Comparison of ENCODE assay signal across 8 mouse cellular contexts in the genomic region with DNA sequence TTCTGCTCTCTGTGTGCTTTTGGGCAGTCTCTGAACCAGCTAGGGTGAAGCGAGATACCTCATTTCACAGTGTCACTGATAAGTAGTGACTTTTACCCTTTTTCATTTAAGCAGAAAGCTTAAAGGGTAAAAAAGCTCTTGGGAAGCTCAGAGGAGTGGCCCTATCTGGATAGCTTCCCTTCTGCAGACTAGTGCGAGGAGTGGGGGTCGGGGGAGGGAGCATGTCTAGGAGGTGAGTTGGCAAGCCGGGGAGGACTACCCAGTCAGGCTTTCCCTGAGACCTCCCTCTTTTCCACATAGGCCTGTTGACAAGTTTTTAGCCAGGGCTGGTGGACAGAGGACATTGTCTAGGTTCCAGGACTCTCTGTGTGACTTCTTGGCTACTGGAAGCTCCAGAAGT. TPM values are rescaled to one million over a fixed set of nuclear protein-coding genes. Genes with fewer than 3 reads are reported as not detected.
A peak's percentile ranks its signal among the peaks of the same experiment; 100 is the strongest.
DNase-seq lines count a peak whose midpoint lies in the region; ATAC-seq and TF ChIP-seq lines count a peak whose summit lies in the region.
"Had no signal": no experiment of that assay in that cellular context is flagged by ENCODE, and none has a peak within 500 bp of the region (broad histone marks: within the 10 kb centered on the region; RNA-seq: fewer than 3 reads in every experiment).

Gene Spocd1, plus strand, starts transcription at position 301 of the 400 bp plus-strand sequence.

- WGBS in lung, postnatal 0 days: 38% methylated on average over 4 of the region's 4 CpGs
- WGBS in forebrain, embryonic 14.5 days: 47% methylated on average over 4 of the region's 4 CpGs
- WGBS in limb, embryonic 15.5 days: 46% methylated on average over 4 of the region's 4 CpGs
- WGBS in stomach, embryonic 15.5 days: 48% methylated on average over 4 of the region's 4 CpGs

- H3K9ac ChIP-seq in lung, postnatal 0 days (replicated peaks; ENCODE audit: low read depth): no peak within 1 kb of the TSS
- peak within 1 kb of the TSS; percentile 35; the same call in 1 of the 2 replicates for H3K9ac ChIP-seq in forebrain, embryonic 14.5 days (ENCODE audit: low read length)
- H3K9ac ChIP-seq in limb, embryonic 15.5 days: no peak within 1 kb of the TSS
- H3K9ac ChIP-seq in stomach, embryonic 15.5 days: 0 out of 2 replicates have a peak within 1 kb of the TSS, but pooled peaks have one; percentile 12

- H3K36me3 ChIP-seq in lung, postnatal 0 days (ENCODE audit: insufficient read depth, low read length): no peaks in the 10 kb centered on the region
- H3K36me3 ChIP-seq in forebrain, embryonic 14.5 days (ENCODE audit: control insufficient read depth, insufficient read depth, low read length): no peaks in the 10 kb centered on the region
- no peaks in the 10 kb centered on the region for H3K36me3 ChIP-seq in limb, embryonic 15.5 days
- no peaks in the 10 kb centered on the region for H3K36me3 ChIP-seq in stomach, embryonic 15.5 days

- H3K4me2 ChIP-seq in lung, postnatal 0 days (replicated peaks; ENCODE audit: low read depth, low read length): peak within 1 kb of the TSS; percentile 36; the same call in 1 of the 2 replicates
- peak within 1 kb of the TSS; percentile 31 for H3K4me2 ChIP-seq in forebrain, embryonic 14.5 days (ENCODE audit: low read length)
- H3K4me2 ChIP-seq in limb, embryonic 15.5 days: peak within 1 kb of the TSS; percentile 37
- H3K4me2 ChIP-seq in stomach, embryonic 15.5 days: peak within 1 kb of the TSS; percentile 50

- no peak for TF ChIP-seq CTCF in lung, postnatal 0 days (IDR thresholded peaks at IDR 0.05)

- H3K4me1 ChIP-seq in lung, postnatal 0 days (ENCODE audit: insufficient read depth, low read depth, low read length): no peaks in the 10 kb centered on the region; the same call in 1 of the 2 replicates
- H3K4me1 ChIP-seq in forebrain, embryonic 14.5 days (ENCODE audit: control insufficient read depth, insufficient read depth, low read length): peaks cover 3% of the 10 kb centered on the region; the same call in 1 of the 2 replicates
- peaks cover 7% of the 10 kb centered on the region for H3K4me1 ChIP-seq in limb, embryonic 15.5 days
- H3K4me1 ChIP-seq in stomach, embryonic 15.5 days: peaks cover 9% of the 10 kb centered on the region; the same call in 1 of the 2 replicates

- DNase-seq in lung, postnatal 0 days (ENCODE audit: low spot score): no peak
- DNase-seq in lung, postnatal 25 days (ENCODE audit: low spot score): no peak
- DNase-seq in forebrain, embryonic 14.5 days (ENCODE audit: low spot score): no peak
- DNase-seq in left cerebral cortex, postnatal 36 days (ENCODE audit: low spot score in 2 of 2): no peak
- DNase-seq in right cerebral cortex, adult 18-20 months: no peak

- no peak within 1 kb of the TSS for H3K4me3 ChIP-seq in lung, postnatal 0 days (ENCODE audit: low read depth, low read length)
- no peak within 1 kb of the TSS for H3K4me3 ChIP-seq in forebrain, embryonic 14.5 days (ENCODE audit: low read depth, low read length)
- peak within 1 kb of the TSS; percentile 15 for H3K4me3 ChIP-seq in limb, embryonic 15.5 days
- H3K4me3 ChIP-seq in stomach, embryonic 15.5 days (replicated peaks): no peak within 1 kb of the TSS; the same call in 1 of the 2 replicates

- no peaks in the 10 kb centered on the region for H3K9me3 ChIP-seq in lung, postnatal 0 days (ENCODE audit: low read length)
- H3K9me3 ChIP-seq in forebrain, embryonic 14.5 days (replicated peaks; ENCODE audit: control insufficient read depth, low read length): no peaks in the 10 kb centered on the region
- no peaks in the 10 kb centered on the region for H3K9me3 ChIP-seq in limb, embryonic 15.5 days
- H3K9me3 ChIP-seq in stomach, embryonic 15.5 days: no peaks in the 10 kb centered on the region

- no peak for TF ChIP-seq EP300 in lung, postnatal 0 days (IDR thresholded peaks at IDR 0.05)

- H3K27me3 ChIP-seq in lung, postnatal 0 days (replicated peaks; ENCODE audit: insufficient read depth, low read length): no peaks in the 10 kb centered on the region
- H3K27me3 ChIP-seq in forebrain, embryonic 14.5 days (replicated peaks; ENCODE audit: control insufficient read depth, insufficient read depth, low read length): no peaks in the 10 kb centered on the region
- H3K27me3 ChIP-seq in limb, embryonic 15.5 days: no peaks in the 10 kb centered on the region
- no peaks in the 10 kb centered on the region for H3K27me3 ChIP-seq in stomach, embryonic 15.5 days (replicated peaks)

- no peak for ATAC-seq in lung, postnatal 0 days
- ATAC-seq in forebrain, embryonic 14.5 days: no peak
- ATAC-seq in limb, embryonic 15.5 days (ENCODE audit: insufficient number of reproducible peaks, low FRiP score, low TSS enrichment, low read depth): no peak
- ATAC-seq in stomach, embryonic 15.5 days (ENCODE audit: insufficient read depth, low FRiP score, low read depth): no peak

- intact Hi-C loops in left cerebral cortex, postnatal 36 days (cut with DNase I): loop anchor here (1.0 to 5.0 kb wide), 3 partner anchors 52 to 228 kb away; no protein-coding TSS in a partner anchor

- no peak within 1 kb of the TSS for H3K27ac ChIP-seq in lung, postnatal 0 days (ENCODE audit: low read length)
- H3K27ac ChIP-seq in forebrain, embryonic 14.5 days (ENCODE audit: low read depth, low read length): no peak within 1 kb of the TSS
- no peak within 1 kb of the TSS for H3K27ac ChIP-seq in limb, embryonic 15.5 days
- no peak within 1 kb of the TSS for H3K27ac ChIP-seq in stomach, embryonic 15.5 days

RNA-seq across cellular contexts. Expression of gene Spocd1, which starts in this region (rescaled TPM):
- polyA plus RNA-seq in lung, postnatal 0 days (2015; fragmentation: Nextera tagmentation; extraction: Ambion mirVana): not detected in 2 replicates
- not detected in 2 replicates for polyA plus RNA-seq in forebrain, embryonic 14.5 days (2014; fragmentation: Nextera tagmentation; extraction: Ambion mirVana)
- 0.07 and 0.08 TPM in 2 replicates for polyA plus RNA-seq in limb, embryonic 15.5 days (2015; fragmentation: Nextera tagmentation; extraction: Ambion mirVana)
- 0.04 TPM in 1 of 2 replicates, not detected in the other for polyA plus RNA-seq in stomach, embryonic 15.5 days (2015; fragmentation: Nextera tagmentation; extraction: Ambion mirVana)
- total RNA-seq in left cerebral cortex, postnatal 36 days (2021): under 1 TPM; 0.22 to 0.48 TPM
- polyA plus RNA-seq: large intestine, adult 2 months had no signal

Comparison
In these comparisons a context has a peak if more than half of its experiments do, and no peak if none do; other contexts are left out.
1. H3K9ac ChIP-seq: peak in forebrain, embryonic 14.5 days (single experiment) and stomach, embryonic 15.5 days (single experiment); none in lung, postnatal 0 days (single experiment) and limb, embryonic 15.5 days (single experiment).
2. Peak in every context shown above with its lines, with median percentiles within 50 percentile points of each other: H3K4me2 ChIP-seq.